Mouse (Mus musculus) left cerebral cortex, postnatal 14 days (tissue): ENCODE results near the gene Tyro3. TPM values are rescaled to one million over a fixed set of nuclear protein-coding genes. Genes with fewer than 3 reads are reported as not detected.

Experiments
- DNase-seq, 2 experiments: peaks; one replicate each; pipeline ENCODE4 v3.0.0; 2021 to 2022; ENCODE audit warnings: low spot score in 2 of 2, mixed read lengths in 1 of 2
- intact Hi-C: fragments of 180-260 bp; cut with DNase I; formaldehyde crosslinking; loops from one replicate; pipeline ENCODE4 v1.15.1; 2025
- total RNA-seq, 2 experiments: library from RNA; stranded (reverse); gene quantifications; 2 replicates each; pipeline ENCODE4 v1.2.3; 2021

Gene Tyro3
- total RNA-seq, 2 experiments from 2014 or later: 117 to 119 TPM

GRCm38 (mm10) chr2:119802767-119803617 is 5.5 kb downstream of the Tyro3 start:
- intact Hi-C loops: loop anchor here (5.0 kb wide), 1 partner anchor 39 kb away; no protein-coding TSS in a partner anchor
- peak in 1 of 2 experiments; percentile 21 for DNase-seq

- DNase-seq: peak; percentile 56 to 64
Measured at GRCm38 (mm10) chr2:119803618-119804274, 6.2 kb downstream of the Tyro3 start.

GRCm38 (mm10) chr2:119804275-119804628 is 6.7 kb downstream of the Tyro3 start:
- intact Hi-C loops: loop anchor here (5.0 kb wide), 1 partner anchor 38 kb away; no protein-coding TSS in a partner anchor
- no peak for DNase-seq

More at GRCm38 (mm10) chr2:119803618-119804274, 6.2 kb downstream of the Tyro3 start:
- intact Hi-C loops: loop anchor here (5.0 kb wide), 1 partner anchor 39 kb away; no protein-coding TSS in a partner anchor

- intact Hi-C loops: loop anchor here (5.0 kb wide), 1 partner anchor 38 kb away; no protein-coding TSS in a partner anchor
- peak in 1 of 2 experiments; percentile 22 for DNase-seq
Measured at GRCm38 (mm10) chr2:119804776-119805175, 7.2 kb downstream of the Tyro3 start.

- DNase-seq: no peak
- intact Hi-C loops: no loop called here
Measured at GRCm38 (mm10) chr2:119805536-119805935, 8.0 kb downstream of the Tyro3 start.

GRCm38 (mm10) chr2:119808438-119808837 is 10.9 kb downstream of the Tyro3 start:
- DNase-seq: no peak
- intact Hi-C loops: no loop called here

GRCm38 (mm10) chr2:119808881-119809280 is 11.3 kb downstream of the Tyro3 start:
- intact Hi-C loops: no loop called here
- no peak for DNase-seq

- peak; percentile 46 to 60 for DNase-seq
- intact Hi-C loops: no loop called here
Measured at GRCm38 (mm10) chr2:119810890-119811289, 13.4 kb downstream of the Tyro3 start.

GRCm38 (mm10) chr2:119811490-119812146 is 14.1 kb downstream of the Tyro3 start:
- peak; percentile 36 to 78 for DNase-seq
- intact Hi-C loops: no loop called here

GRCm38 (mm10) chr2:119814376-119814933 is 16.9 kb downstream of the Tyro3 start:
- intact Hi-C loops: no loop called here
- peak; percentile 74 to 86 for DNase-seq

- no peak for DNase-seq
- intact Hi-C loops: no loop called here
Measured at GRCm38 (mm10) chr2:119816611-119817010, 19.1 kb downstream of the Tyro3 start.

- no peak for DNase-seq
- intact Hi-C loops: no loop called here
Measured at GRCm38 (mm10) chr2:119817047-119817446, 19.5 kb downstream of the Tyro3 start.

- intact Hi-C loops: no loop called here
- no peak for DNase-seq
Measured at GRCm38 (mm10) chr2:119818668-119819272, 21.2 kb downstream of the Tyro3 start.

- DNase-seq: peak in 1 of 2 experiments; percentile 61
- intact Hi-C loops: no loop called here
Measured at GRCm38 (mm10) chr2:119821136-119821535, 23.6 kb downstream of the Tyro3 start.

- intact Hi-C loops: no loop called here
- DNase-seq: no peak
Measured at GRCm38 (mm10) chr2:119830579-119830978, 33.0 kb downstream of the Tyro3 start.

GRCm38 (mm10) chr2:119834231-119834630 is 36.7 kb downstream of the Tyro3 start:
- DNase-seq: no peak
- intact Hi-C loops: no loop called here

GRCm38 (mm10) chr2:119837616-119838015 is 40.1 kb downstream of the Tyro3 start:
- DNase-seq: no peak
- intact Hi-C loops: no loop called here

GRCm38 (mm10) chr2:119838363-119839156 is 41.0 kb downstream of the Tyro3 start:
- intact Hi-C loops: no loop called here
- no peak for DNase-seq
